Mouse (Mus musculus): ENCODE results near the gene Ctsz.

The Ctsz gene

DNA sequence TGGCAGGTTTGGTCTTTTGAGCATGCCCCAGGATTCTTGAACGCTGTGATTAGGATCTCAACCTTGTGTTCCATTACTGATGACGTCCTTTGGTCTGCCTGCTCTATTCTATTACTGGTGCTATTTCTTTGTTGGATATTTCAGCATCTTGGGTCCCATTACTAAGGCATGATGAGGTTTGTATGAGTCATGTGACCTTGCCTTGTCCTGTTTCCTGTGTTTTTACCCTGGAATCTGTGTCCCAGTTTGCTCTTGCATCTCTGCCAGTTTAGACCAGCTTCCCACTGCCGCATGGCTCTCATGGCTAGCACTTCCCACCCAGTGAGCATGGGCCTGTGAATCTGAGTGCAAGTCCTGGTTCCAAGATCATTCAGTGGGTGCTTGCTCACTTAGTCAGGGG lies 46.9 kb downstream of the Ctsz start:
- no peak for DNase-seq

DNA sequence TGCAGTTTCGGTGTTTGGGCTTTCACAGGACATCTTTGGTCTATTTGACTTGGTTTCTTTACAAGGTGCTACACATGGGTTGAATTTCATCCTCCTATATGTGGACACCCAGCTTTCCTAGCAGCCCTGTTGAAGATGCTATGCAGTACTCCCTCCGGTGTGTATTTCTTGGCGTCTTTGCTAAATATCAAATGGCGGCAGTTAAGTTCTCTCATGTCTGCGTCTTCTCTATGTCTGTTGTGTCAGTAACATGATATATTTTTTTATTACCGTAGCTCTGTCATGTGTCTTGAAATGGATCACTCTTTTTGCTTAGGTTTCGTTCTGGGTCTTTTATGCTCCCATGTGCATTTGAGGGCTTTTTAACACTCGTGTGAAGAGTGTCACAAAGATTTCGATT lies 57.8 kb downstream of the Ctsz start:
- no peak for DNase-seq

Measured in thymus, postnatal 4 days (tissue).